Comparison of ENCODE assay signal across 10 mouse cellular contexts in genomic region chr6:86636495-86636894, GRCm38 (mm10). TPM values are rescaled to one million over a fixed set of nuclear protein-coding genes. Genes with fewer than 3 reads are reported as not detected.
DNase-seq lines count a peak whose midpoint lies in the region; ATAC-seq lines count a peak whose summit lies in the region.
"Had no signal": no experiment of that assay in that cellular context is flagged by ENCODE, and none has a peak within 500 bp of the region (broad histone marks: within the 10 kb centered on the region; RNA-seq: fewer than 3 reads in every experiment).

No protein-coding gene starts in this region.

- 0 out of 2 replicates have a peak, but pooled peaks have one; percentile 12 for ATAC-seq in intestine, embryonic 14.5 days (replicated peaks; ENCODE audit: low FRiP score, low TSS enrichment, low read depth)
- ATAC-seq: midbrain, embryonic 15.5 days had no signal

- H3K4me3 ChIP-seq in intestine, embryonic 14.5 days (ENCODE audit: low read depth, low read length), result no peak overlapping the region
- H3K4me3 ChIP-seq: hindbrain, embryonic 12.5 days; midbrain, embryonic 15.5 days had no signal

- no peaks in the 10 kb centered on the region for H3K9me3 ChIP-seq in intestine, embryonic 14.5 days (ENCODE audit: control insufficient read depth, low read length)
- H3K9me3 ChIP-seq: hindbrain, embryonic 12.5 days; midbrain, embryonic 15.5 days had no signal

- H3K9ac ChIP-seq in intestine, embryonic 14.5 days (ENCODE audit: low read length), result no peak overlapping the region
- H3K9ac ChIP-seq: hindbrain, embryonic 12.5 days; midbrain, embryonic 15.5 days had no signal

- intact Hi-C loops in left cerebral cortex, postnatal 14 days (cut with DNase I), result loop anchor here (5.0 kb wide), 1 partner anchor 39 kb away; no protein-coding TSS in a partner anchor

- H3K27me3 ChIP-seq in intestine, embryonic 14.5 days (replicated peaks; ENCODE audit: control insufficient read depth, insufficient read depth, low read length), result no peaks in the 10 kb centered on the region
- H3K27me3 ChIP-seq: hindbrain, embryonic 12.5 days; midbrain, embryonic 15.5 days had no signal

- H3K4me1 ChIP-seq in intestine, embryonic 14.5 days (replicated peaks; ENCODE audit: control insufficient read depth, insufficient read depth, low read length), result no peaks in the 10 kb centered on the region
- H3K4me1 ChIP-seq: hindbrain, embryonic 12.5 days; midbrain, embryonic 15.5 days had no signal

- no peak overlapping the region for H3K4me2 ChIP-seq in intestine, embryonic 14.5 days (ENCODE audit: low read length)
- H3K4me2 ChIP-seq: hindbrain, embryonic 12.5 days; midbrain, embryonic 15.5 days had no signal

- peak; percentile 55 for DNase-seq in adipocyte (ENCODE audit: low spot score)
- peak; percentile 56 to 58 for DNase-seq in adrenal gland, postnatal 36 days
- no peak for DNase-seq in intestine, embryonic 14.5 days (ENCODE audit: low spot score)
- peak; percentile 43 for DNase-seq in lung, postnatal 14 days
- DNase-seq in right cerebral cortex, adult 2 months (ENCODE audit: low spot score in 2 of 2), result no peak
- no peak for DNase-seq in left cerebral cortex, postnatal 14 days (ENCODE audit: low spot score in 2 of 2)
- DNase-seq in cerebellum, postnatal 36 days, result no peak
- DNase-seq: thymus, adult 2 months had no signal

- H3K27ac ChIP-seq in intestine, embryonic 14.5 days (ENCODE audit: low read depth), result no peak overlapping the region
- H3K27ac ChIP-seq: hindbrain, embryonic 12.5 days; midbrain, embryonic 15.5 days had no signal

- H3K36me3 ChIP-seq in intestine, embryonic 14.5 days (ENCODE audit: control insufficient read depth, insufficient read depth, low read length), result no peaks in the 10 kb centered on the region
- H3K36me3 ChIP-seq: hindbrain, embryonic 12.5 days; midbrain, embryonic 15.5 days had no signal

- WGBS in intestine, embryonic 14.5 days, result 77% methylated on average over 2 of the region's 2 CpGs

RNA-seq across cellular contexts. Expression of gene Asprv1, which starts 8.5 kb away (rescaled TPM):
- under 1 TPM in 1 of 2 experiments, not detected in 1; 0.20 TPM for total RNA-seq in adrenal gland, postnatal 36 days (2021)
- polyA plus RNA-seq in intestine, embryonic 14.5 days (2014; fragmentation: Nextera tagmentation; extraction: Ambion mirVana), result 0.26 and 0.69 TPM in 2 replicates
- 1 to 10 TPM; 1.5 to 1.7 TPM for total RNA-seq in left cerebral cortex, postnatal 14 days (2021)

RNA-seq across cellular contexts. Expression of gene Mxd1, which starts 32.5 kb away (rescaled TPM):
- total RNA-seq in adrenal gland, postnatal 36 days (2021), result 1 to 10 TPM; 9.0 to 9.6 TPM
- polyA plus RNA-seq in intestine, embryonic 14.5 days (2014; fragmentation: Nextera tagmentation; extraction: Ambion mirVana), result 9.4 and 10.3 TPM in 2 replicates
- 10 to 100 TPM; 21.5 to 21.6 TPM for total RNA-seq in left cerebral cortex, postnatal 14 days (2021)

RNA-seq across cellular contexts. Expression of gene Snrnp27, which starts 47.8 kb away (rescaled TPM):
- total RNA-seq in adrenal gland, postnatal 36 days (2021), result 10 to 100 TPM; 58.9 to 65.4 TPM
- 105 and 110 TPM in 2 replicates for polyA plus RNA-seq in intestine, embryonic 14.5 days (2014; fragmentation: Nextera tagmentation; extraction: Ambion mirVana)
- 10 to 100 TPM; 53.0 to 54.2 TPM for total RNA-seq in left cerebral cortex, postnatal 14 days (2021)

Comparison
In these comparisons a context has a peak if more than half of its experiments do, and no peak if none do; other contexts are left out.
1. DNase-seq: peak in adipocyte (single experiment), adrenal gland, postnatal 36 days (2 of 2) and lung, postnatal 14 days (single experiment); none in intestine, embryonic 14.5 days (single experiment), right cerebral cortex, adult 2 months (0 of 2), left cerebral cortex, postnatal 14 days (0 of 2) and cerebellum, postnatal 36 days (0 of 2).